Mouse (Mus musculus) layer of hippocampus, adult 18-20 months (tissue): Measurements from ENCODE around the gene Tnfsf8. TPM values are rescaled to one million over a fixed set of nuclear protein-coding genes. Genes with fewer than 3 reads are reported as not detected.

Source experiments
- DNase-seq, 2 experiments: peaks; one replicate each; pipeline ENCODE4 v3.0.0; 2022; ENCODE audit warnings: low spot score in 2 of 2
- total RNA-seq, 2 experiments: library from RNA; stranded (reverse); gene quantifications; 2 replicates each; pipeline ENCODE4 v1.2.3; 2021

Gene Tnfsf8
- total RNA-seq, 2 experiments from 2014 or later = not detected

DNA sequence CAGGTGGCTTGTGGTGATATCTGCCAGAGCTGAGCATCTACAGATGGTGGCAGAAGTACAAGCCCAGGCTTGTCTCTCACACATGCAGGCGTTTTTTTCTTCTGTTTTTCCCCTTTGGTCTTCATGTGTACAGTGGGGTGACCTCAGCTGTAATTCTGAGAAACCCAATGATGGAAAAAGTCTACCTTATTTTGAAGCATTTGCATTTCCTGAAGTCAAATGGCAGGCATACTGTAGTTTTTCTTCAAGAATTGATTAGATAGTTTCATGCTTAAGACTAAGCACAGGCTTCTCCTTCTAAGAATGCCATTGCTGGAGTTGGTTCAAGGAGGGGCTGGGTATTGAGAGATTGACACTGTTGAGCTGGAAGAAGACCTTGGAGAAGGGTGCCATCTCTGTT lies 18.9 kb downstream of the Tnfsf8 start:
- DNase-seq = no peak

DNA sequence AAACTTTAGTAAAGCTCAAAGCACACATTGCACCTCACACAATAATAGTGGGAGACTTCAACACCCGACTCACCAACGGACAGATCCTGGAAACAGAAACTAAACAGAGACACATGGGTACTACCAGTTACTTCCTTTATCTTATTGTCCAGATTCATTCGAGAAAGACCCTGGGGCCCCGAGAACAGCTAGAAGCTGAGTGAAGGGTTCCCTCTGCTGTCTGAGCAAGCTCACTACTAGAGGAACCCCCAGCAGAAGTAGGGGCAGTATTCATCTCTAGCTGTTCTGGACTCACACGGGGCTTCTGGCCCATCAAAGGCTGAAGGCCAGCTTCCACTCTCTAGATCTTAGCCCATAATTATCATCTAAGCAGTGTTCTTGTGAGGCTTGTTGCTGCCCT lies 20.7 kb downstream of the Tnfsf8 start:
- peak in 1 of 2 experiments; percentile 7 for DNase-seq

DNA sequence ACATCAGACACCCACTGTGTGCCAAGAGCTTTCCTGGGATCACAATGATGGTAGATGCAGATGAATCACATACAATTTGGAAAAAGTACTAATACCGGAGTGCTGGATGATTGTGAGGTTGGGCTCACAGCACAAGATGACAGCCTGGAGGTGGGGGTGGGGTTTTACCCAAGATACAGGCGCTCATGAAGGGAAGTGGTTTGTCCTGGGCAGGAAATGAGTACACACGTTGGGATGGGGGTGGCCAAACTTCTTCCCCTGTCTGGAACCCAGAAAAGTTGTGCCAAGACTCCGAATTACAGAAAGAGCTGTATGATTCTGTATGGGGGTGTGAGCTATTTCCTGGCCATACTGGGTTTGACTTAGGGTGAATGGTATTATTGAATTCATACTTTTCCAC lies 38.0 kb downstream of the Tnfsf8 start:
- no peak for DNase-seq

DNA sequence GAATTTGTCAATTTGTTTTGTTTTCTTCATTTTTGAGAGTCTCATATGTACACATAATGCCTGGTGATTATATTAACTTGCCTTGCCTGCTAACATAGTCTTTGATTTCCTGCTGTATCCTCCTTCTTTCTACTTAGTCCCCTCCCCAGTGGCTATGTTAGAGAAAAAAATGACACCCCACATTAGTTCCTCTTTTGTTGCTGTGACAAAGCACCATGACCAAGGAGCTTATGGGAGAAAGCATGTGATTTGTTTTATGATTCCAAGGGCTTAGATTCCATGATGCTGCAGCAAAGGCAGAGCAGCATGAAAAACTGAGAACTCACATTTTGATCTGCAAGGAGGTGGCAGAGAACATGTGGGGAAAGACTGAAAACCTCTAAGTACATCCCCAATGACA lies 43.6 kb downstream of the Tnfsf8 start:
- DNase-seq = no peak

DNA sequence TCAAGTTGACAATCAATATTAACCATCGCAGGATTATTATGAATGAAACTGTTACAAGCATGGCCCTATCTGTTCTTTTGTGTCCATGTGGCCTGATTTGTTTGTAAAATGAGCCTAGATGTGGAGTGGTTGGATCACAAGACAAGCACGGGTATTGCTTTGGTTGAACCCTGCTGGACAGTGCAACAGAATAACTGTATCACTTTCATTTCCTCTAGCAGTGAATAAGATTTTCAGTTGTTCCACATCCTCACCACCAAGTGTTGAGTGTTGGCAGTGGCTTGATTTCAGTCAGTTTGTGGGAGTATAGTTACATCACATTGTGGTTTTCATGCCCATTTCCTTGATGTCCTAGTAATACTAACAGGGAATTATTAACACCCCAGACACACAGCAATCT lies 45.5 kb downstream of the Tnfsf8 start:
- DNase-seq = no peak

DNA sequence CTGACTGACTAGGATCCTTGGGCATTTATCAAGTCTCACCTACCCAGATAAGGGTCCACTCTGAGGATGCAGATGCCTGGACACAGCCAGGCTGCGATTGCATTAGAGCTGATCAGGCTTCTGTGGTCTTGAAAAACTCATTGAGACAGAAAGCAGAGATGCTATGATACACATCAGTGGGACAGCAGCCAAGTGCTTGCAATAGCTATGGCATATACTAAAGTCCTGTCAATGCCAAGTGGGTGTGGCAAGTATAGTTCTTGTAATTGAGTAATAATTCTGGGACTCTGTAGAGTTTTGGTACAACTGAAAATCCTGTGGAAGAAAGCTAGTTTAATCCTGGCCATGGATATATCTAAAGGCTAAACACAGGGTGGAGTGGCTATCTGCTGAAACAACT lies 63.1 kb downstream of the Tnfsf8 start:
- no peak for DNase-seq

DNA sequence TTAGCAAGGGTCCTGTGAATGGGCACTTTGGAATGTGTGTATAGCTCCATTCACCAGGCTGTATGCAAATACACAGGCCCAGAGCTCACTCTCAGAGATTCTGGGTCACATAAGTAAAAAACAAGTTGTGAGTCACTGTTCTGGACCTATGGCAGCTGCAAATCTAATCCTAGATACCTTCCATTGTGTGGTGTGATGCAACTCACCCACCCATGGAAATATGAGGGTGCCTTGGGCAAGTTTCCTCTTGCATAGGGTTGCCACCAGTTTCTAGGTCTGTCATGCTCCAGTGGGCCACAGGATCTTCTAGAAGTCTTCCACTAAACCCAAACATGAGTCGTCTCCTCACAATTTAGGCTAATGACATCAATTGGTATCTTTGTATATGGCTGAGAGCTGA lies 64.6 kb downstream of the Tnfsf8 start:
- no peak for DNase-seq

DNA sequence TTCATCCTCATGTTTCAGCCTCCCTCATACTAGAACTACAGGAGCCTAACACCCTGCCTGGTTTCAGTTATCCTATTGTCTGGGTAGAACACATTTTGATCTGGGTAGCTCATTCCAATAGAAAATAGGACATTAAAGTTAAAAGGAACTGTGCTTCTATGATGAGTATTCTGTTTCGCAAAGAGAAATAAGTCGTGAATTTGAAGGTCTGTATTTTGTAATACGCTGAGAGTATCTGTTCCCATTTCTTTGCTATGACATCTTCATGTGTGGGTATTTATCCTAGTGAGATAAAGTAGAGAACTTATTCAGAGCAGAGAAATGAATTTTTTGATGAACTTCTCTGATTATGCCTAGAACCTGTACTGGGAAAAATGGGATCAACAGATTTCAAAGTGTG lies 68.8 kb downstream of the Tnfsf8 start:
- no peak for DNase-seq

DNA sequence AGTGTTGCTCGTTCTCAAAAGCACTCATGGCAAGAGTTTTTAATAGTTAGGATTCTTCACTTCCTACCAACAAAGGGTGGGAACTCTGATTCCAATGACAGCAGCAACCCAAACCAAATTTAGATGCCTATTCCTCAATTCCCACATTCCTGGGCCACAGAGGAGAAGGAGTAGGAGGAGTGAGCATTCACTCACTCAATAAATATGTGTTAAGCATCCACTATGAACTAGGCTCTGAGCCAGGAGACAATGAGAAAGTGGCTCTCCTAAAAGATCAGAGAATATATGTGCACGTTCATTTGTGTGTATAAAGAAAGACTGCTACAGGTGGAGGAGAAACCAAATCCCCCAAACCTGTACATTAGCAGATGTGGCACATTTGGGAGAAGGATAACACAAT lies 75.7 kb downstream of the Tnfsf8 start:
- no peak for DNase-seq

DNA sequence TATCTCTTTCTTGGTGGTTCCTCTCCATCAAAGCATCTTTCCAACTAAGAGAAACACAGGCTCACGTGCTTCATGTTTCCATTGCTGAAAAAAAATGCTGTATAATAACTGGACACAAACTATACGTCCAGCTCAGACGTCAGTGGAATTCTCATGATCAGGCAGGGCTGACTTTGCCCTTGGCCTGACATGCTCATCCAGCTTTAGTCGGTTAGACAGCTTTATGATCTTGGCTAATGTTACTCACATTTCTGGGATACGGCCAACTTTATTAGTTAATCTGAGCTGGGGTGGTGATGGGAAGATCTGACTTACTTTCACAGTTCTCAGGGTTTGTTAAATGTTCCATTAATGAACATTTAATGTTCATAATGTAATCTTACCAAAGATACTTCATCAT lies 77.3 kb downstream of the Tnfsf8 start:
- no peak for DNase-seq

DNA sequence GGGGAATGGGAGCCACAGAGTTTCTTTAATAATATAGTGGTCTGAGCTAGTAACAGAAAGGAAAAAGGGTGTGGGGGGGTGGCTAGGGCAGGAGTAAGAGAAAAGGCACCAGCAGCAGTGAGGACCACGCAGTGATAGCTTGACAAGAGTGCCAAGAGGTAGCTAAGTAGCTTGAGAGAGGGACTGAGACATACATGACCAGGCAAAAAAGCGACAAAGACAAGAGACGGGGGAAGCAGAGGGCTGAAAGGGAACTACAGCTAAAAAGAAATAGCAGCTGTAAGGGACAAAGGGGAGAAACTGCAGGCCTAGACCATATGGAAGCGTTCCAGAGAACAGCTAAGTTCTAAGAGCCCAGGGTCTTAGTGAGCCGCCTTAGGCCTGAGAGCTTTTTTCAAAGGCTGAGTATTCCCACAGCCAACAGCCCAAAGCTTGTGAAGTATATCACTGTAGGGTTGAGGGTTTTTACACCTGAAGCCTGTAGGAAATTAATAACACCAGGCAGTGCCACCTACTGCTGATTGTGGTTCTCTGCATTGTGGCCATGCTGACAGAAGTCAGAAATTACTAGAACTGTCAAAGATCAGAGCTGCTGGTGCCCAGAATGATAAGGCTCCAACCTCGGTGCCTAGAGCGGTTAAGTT lies 78.1 kb downstream of the Tnfsf8 start:
- no peak for DNase-seq

Other genes with a start within 250 kb of the Tnfsf8 start
- gene Tex48, start 238.9 kb downstream of the Tnfsf8 start, total RNA-seq = not detected
- not detected for gene Gm11214, start 198.0 kb downstream of the Tnfsf8 start, total RNA-seq
- gene Tnfsf15, start 116.2 kb downstream of the Tnfsf8 start, total RNA-seq = not detected
- 1 to 10 TPM; 2.0 to 2.6 TPM for gene Tnc, start 185.7 kb upstream of the Tnfsf8 start, total RNA-seq